Mouse (Mus musculus) liver, embryonic 12.5 days (tissue): ENCODE results near the gene Ptprn. TPM values are rescaled to one million over a fixed set of nuclear protein-coding genes. Genes with fewer than 3 reads are reported as not detected.

ENCODE experiments used
- ATAC-seq: fragments of 200-750 bp; cut with Nextera tagmentation; 2 replicates; pipeline ENCODE4 v1.8.0; 2017; ENCODE audit warnings: moderate number of reproducible peaks, mild to moderate bottlenecking, moderate library complexity
- H3K27ac ChIP-seq: fragments of 300-500 bp; sonication (generic); 2 replicates; pipeline ENCODE4 v1.5.1; 2016; ENCODE audit warnings: mild to moderate bottlenecking
- H3K27me3 ChIP-seq: fragments of 300-500 bp; sonication (generic); replicated peaks from 2 replicates; pipeline ENCODE4 v1.6.1; 2016; ENCODE audit warnings: mild to moderate bottlenecking, moderate library complexity
- H3K36me3 ChIP-seq: fragments of 300-500 bp; sonication (generic); 2 replicates; pipeline ENCODE4 v1.6.1; 2016; ENCODE audit warnings: mild to moderate bottlenecking, moderate library complexity
- H3K4me1 ChIP-seq: fragments of 300-500 bp; sonication (generic); 2 replicates; pipeline ENCODE4 v1.6.1; 2016
- H3K4me2 ChIP-seq: fragments of 300-500 bp; sonication (generic); 2 replicates; pipeline ENCODE4 v1.6.1; 2016; ENCODE audit warnings: mild to moderate bottlenecking, moderate library complexity
- H3K4me3 ChIP-seq: fragments of 300-500 bp; sonication (generic); 2 replicates; pipeline ENCODE4 v1.5.1; 2016; ENCODE audit warnings: mild to moderate bottlenecking, moderate library complexity
- H3K9ac ChIP-seq: fragments of 300-500 bp; sonication (generic); 2 replicates; pipeline ENCODE4 v1.6.1; 2016; ENCODE audit warnings: mild to moderate bottlenecking, moderate library complexity
- H3K9me3 ChIP-seq: fragments of 300-500 bp; sonication (generic); replicated peaks from 2 replicates; pipeline ENCODE4 v1.6.1; 2016; ENCODE audit warnings: mild to moderate bottlenecking, moderate library complexity
- WGBS: fragments of 180-500 bp; shearing (Covaris S2); methylation state at CpG from one replicate; pipeline ENCODE4 v1.1.7; 2016; ENCODE audit not compliant: insufficient replicate concordance; 5-methylcytosine and 5-hydroxymethylcytosine counted together
- polyA plus RNA-seq: library from polyadenylated mRNA; unstranded; fragments of >200 nt; fragmentation: Nextera tagmentation; extraction: Ambion mirVana; gene quantifications from 2 replicates; pipeline ENCODE4 v1.2.1, GENCODE M21; 2016

Gene Ptprn
- polyA plus RNA-seq, result 0.79 and 0.82 TPM in 2 replicates

DNA sequence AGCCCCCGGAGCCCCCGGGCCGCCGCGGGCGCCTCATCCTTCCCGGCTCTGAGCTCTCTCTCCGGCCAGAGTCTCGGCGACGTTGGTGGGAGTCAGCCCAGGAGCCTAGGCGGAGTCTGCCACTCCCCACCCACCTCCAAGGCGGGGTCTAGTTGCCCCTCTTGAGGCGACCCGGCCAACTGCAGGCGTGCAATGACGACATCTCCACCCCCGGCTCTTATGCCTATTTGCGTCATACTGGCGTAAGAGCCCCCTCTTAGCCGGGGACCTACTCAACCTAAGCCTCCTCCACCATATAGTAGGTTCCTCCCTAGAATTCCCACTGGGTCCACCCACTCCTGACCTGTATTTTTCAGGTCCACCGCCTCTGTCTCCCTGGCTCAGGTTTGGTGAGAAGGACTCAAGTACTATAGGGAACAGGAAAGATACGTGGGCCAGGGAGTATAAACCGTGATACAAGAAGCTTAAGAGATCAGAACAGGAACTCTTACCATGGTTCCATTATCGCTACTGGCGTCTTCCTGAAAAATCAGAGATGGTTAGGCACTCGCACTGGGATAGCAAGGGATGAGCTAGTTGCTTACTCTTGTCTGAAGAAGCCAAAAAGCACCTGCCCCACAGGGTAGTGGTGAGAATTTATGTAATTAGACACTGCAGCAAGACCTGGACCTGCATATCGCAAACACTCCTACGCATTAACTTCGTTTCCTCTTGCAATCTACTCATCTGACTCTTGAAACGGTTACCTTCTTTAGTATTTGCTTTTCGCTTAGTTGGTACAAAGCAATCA, at the start of gene Ptprn:
Gene Ptprn, minus strand, starts transcription at position 412 of the 790 bp plus-strand sequence.
- ATAC-seq, result no peak
- Histone ChIP-seq H3K9ac (no peak within 1 kb of the TSS), H3K9me3 (no peaks in the 10 kb centered on the region), H3K36me3 (no peaks in the 10 kb centered on the region), H3K4me1 (0 out of 2 replicates have a peak, but pooled peaks cover 3% of the 10 kb centered on the region), H3K4me3 (peak within 1 kb of the TSS; percentile 13; the same call in 1 of the 2 replicates), H3K27me3 (peaks cover 76% of the 10 kb centered on the region), H3K4me2 (peak within 1 kb of the TSS; percentile 33), H3K27ac (no peak within 1 kb of the TSS)
- WGBS, result 11% methylated on average over 32 of the region's 32 CpGs

DNA sequence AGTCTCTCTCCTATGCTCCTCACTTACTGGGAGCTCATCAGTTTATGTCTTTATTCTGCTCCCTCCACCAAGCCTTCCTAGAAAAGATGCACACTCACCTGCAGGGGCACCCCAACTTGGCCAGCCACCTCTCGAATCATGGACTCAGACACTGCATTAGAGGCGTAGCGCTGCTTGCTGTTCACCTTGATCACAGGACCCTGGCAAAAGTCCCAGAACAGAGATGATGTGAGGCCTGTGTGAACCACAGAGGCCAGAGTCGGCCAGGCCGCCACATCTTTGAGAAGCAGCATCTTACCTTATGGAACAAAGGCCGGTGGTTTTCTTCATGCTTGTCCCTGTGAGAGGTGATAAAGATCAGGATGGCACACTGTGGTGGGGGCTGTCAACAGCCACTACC, 47.4 kb upstream of the Ptprn start:
- H3K4me1 ChIP-seq, result peaks cover 28% of the 10 kb centered on the region
- no peak for ATAC-seq
- peaks cover 78% of the 10 kb centered on the region for H3K36me3 ChIP-seq
- H3K9me3 ChIP-seq, result no peaks in the 10 kb centered on the region
- no peak overlapping the region for H3K27ac ChIP-seq
- no peaks in the 10 kb centered on the region for H3K27me3 ChIP-seq
- no peak overlapping the region for H3K4me2 ChIP-seq
- H3K4me3 ChIP-seq, result no peak overlapping the region
- WGBS, result 81% methylated on average over 6 of the region's 6 CpGs
- no peak overlapping the region for H3K9ac ChIP-seq

DNA sequence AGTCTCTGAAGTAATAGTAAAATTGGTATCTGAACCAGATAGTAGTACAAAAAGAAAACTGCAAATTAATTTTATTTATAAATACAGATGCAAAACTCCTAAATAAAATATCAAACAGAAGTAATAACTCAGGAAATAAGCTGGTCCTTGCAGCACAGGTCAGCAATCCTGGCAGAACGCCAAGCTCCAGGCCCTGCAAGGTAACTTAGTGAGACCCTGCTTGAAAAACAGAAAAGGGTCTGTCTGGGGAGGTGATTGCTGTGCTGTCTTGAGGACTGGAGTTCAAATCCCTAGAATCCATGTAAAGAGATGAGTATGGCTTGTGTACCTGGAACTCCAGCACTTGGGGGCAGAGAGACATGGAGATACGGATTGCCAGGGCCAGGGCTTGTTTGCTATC, 40.4 kb upstream of the Ptprn start:
- no peaks in the 10 kb centered on the region for H3K4me1 ChIP-seq
- 50% methylated on average over 2 of the region's 2 CpGs for WGBS
- no peak overlapping the region for H3K27ac ChIP-seq
- H3K27me3 ChIP-seq, result no peaks in the 10 kb centered on the region
- no peak for ATAC-seq
- no peak overlapping the region for H3K4me2 ChIP-seq
- no peak overlapping the region for H3K4me3 ChIP-seq
- no peak overlapping the region for H3K9ac ChIP-seq
- no peaks in the 10 kb centered on the region for H3K9me3 ChIP-seq
- peaks cover 23% of the 10 kb centered on the region for H3K36me3 ChIP-seq

DNA sequence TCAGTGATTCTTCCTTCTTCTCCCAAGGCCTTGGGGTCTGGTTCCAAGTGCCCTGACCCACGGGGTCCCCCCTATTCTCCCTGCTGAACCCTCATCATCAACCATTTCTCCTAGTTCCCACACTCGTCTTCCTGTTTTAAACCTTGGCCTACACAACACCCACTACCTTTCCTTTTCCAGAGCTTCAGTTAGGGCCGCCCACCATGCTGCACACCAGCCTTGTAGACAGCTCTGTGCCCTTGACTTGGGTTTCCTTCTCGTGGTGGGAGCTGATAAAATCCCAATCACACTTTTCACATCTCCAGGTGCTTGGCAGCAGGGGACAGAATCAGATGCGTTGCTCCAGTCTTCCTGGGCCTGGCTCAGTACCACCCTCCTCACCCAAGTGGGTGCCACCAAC, 30.0 kb upstream of the Ptprn start:
- H3K27me3 ChIP-seq, result peaks cover 15% of the 10 kb centered on the region; the same call in 1 of the 2 replicates
- H3K27ac ChIP-seq, result no peak overlapping the region
- H3K9ac ChIP-seq, result no peak overlapping the region
- H3K4me1 ChIP-seq, result no peaks in the 10 kb centered on the region
- ATAC-seq, result no peak
- H3K9me3 ChIP-seq, result no peaks in the 10 kb centered on the region
- no peak overlapping the region for H3K4me2 ChIP-seq
- whole genome bisulfite sequencing, result 42% methylated on average over 5 of the region's 5 CpGs
- H3K36me3 ChIP-seq, result no peaks in the 10 kb centered on the region
- no peak overlapping the region for H3K4me3 ChIP-seq

DNA sequence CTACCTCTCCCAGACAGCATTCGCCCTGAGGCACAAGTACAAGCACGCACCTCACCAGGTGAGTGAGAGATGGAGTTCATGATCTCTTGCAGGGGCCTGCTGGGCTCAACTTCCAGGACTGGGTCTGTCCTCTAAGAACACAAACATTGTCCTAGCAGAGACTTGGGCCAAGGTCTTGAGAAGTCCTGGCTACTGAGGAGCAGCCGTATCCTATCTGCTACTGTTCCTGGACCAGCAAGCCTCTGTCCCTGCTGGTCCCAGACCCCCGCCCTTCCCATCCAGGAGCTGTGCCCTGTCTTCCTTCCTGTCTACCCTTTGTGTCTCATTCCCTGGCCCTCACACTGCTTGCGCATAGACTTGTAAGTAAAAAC, 29.0 kb upstream of the Ptprn start:
- Histone ChIP-seq H3K4me3 (no peak overlapping the region), H3K4me1 (no peaks in the 10 kb centered on the region), H3K27ac (no peak overlapping the region), H3K9ac (no peak overlapping the region), H3K36me3 (no peaks in the 10 kb centered on the region), H3K4me2 (no peak overlapping the region), H3K9me3 (no peaks in the 10 kb centered on the region), H3K27me3 (peaks cover 15% of the 10 kb centered on the region; the same call in 1 of the 2 replicates)
- ATAC-seq, result no peak
- 66% methylated on average over 5 of the region's 5 CpGs for WGBS

DNA sequence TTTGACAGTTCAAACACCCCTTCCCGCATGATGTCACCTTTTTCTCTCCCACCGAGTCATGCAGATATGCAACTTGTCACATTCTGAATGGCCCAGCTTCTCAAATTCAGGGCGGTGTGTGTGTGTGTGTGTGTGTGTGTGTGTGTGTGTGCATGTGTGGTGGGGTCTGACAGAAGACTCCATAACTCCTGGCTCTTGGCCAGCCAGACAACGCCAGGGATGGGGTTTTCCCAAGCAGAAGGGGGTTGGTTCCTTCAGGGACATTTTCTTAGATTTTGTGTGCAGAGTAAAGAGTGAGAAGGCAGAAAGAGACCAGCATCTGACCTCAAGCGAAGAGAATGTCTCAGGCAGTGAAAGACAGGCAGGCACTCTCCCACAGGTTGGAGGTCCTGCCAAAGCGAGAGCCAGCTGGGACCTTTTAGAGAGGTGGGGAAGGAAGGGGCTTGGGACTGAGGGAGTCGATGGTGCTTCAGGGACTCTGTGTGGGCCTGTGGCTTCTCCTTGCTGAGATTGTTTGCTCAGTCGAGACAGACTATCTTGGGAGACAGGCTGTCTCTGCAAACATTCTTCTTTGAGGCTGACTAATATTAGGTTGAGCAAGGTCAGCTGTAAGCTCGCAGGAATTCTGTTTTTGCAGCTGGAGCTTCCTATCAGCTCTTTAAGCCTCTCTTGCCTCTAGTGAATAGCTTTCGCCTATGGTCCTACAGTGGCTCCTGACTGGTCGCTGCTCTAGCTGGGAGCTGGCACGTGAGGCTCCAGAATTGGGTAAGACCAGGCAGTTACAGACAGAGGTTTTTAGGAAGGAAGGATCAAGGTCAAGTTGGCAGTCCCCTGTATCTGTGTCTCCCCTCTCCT, 28.4 kb upstream of the Ptprn start:
- H3K27me3 ChIP-seq, result peaks cover 15% of the 10 kb centered on the region; the same call in 1 of the 2 replicates
- H3K4me1 ChIP-seq, result no peaks in the 10 kb centered on the region
- no peak overlapping the region for H3K4me2 ChIP-seq
- H3K27ac ChIP-seq, result 0 out of 2 replicates have a peak overlapping the region, but pooled peaks have one; percentile 17
- no peak overlapping the region for H3K4me3 ChIP-seq
- no peak for ATAC-seq
- H3K9me3 ChIP-seq, result no peaks in the 10 kb centered on the region
- no peak overlapping the region for H3K9ac ChIP-seq
- H3K36me3 ChIP-seq, result no peaks in the 10 kb centered on the region
- 36% methylated on average over 12 of the region's 12 CpGs for WGBS

DNA sequence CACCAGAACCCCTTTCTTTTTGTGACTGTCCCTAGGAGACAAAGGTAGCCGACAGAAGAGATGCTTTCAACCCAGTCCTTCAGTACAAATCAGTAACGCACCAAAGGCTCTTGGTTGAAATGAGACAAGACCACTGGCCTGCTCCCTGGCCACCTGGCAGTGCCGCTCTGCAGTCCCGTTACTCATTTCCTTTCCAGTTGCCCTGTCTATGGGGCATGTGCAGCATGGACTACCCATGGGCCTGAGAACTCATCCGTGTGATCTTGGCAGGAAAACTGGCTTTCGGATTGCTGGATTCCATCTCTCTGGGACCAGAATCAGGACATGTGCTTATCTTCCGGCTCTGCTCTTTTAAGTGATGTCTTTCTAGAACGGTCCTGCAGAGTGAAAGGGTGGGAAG, 27.0 kb upstream of the Ptprn start:
- no peak for ATAC-seq
- H3K4me1 ChIP-seq, result no peaks in the 10 kb centered on the region
- 69% methylated on average over 8 of the region's 8 CpGs for WGBS

DNA sequence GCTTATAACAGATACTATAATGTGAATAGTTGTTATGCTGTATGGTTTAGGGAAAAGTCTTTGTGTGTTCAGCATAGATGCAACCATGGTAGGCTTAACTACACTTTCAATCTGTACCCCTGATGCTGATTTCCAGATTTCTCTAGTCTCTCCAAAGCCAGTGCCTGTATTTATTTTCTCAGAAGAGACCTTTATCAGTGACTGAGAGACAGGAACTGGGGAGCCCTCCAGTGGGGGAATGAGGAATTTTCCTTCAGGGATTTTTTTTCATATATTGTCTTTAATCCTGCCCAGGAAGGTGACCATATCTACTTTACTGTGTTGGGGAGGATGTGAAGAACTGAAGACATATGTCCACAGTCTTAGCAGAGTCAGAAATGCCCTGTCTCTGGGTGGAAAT, 26.3 kb upstream of the Ptprn start:
- H3K4me2 ChIP-seq, result no peak overlapping the region
- no peaks in the 10 kb centered on the region for H3K9me3 ChIP-seq
- no peaks in the 10 kb centered on the region for H3K36me3 ChIP-seq
- no peaks in the 10 kb centered on the region for H3K4me1 ChIP-seq
- no peak for ATAC-seq
- H3K27me3 ChIP-seq, result peaks cover 13% of the 10 kb centered on the region; the same call in 1 of the 2 replicates
- no peak overlapping the region for H3K4me3 ChIP-seq
- H3K27ac ChIP-seq, result no peak overlapping the region
- no peak overlapping the region for H3K9ac ChIP-seq

More for the DNA sequence above, 27.0 kb upstream of the Ptprn start:
- Histone ChIP-seq H3K27me3 (peaks cover 19% of the 10 kb centered on the region; the same call in 1 of the 2 replicates), H3K4me2 (no peak overlapping the region), H3K9me3 (no peaks in the 10 kb centered on the region), H3K9ac (no peak overlapping the region), H3K36me3 (no peaks in the 10 kb centered on the region), H3K27ac (no peak overlapping the region), H3K4me3 (no peak overlapping the region)

- Histone ChIP-seq H3K9ac (no peak overlapping the region), H3K4me3 (no peak overlapping the region), H3K9me3 (no peaks in the 10 kb centered on the region), H3K27ac (no peak overlapping the region), H3K4me1 (no peaks in the 10 kb centered on the region), H3K4me2 (no peak overlapping the region), H3K36me3 (no peaks in the 10 kb centered on the region), H3K27me3 (peaks cover 13% of the 10 kb centered on the region; the same call in 1 of the 2 replicates)
- 53% methylated on average over 8 of the region's 8 CpGs for WGBS
- ATAC-seq, result no peak
These were observed 25.7 kb upstream of the Ptprn start for GRCm38 (mm10) chr1:75289888-75290431.

DNA sequence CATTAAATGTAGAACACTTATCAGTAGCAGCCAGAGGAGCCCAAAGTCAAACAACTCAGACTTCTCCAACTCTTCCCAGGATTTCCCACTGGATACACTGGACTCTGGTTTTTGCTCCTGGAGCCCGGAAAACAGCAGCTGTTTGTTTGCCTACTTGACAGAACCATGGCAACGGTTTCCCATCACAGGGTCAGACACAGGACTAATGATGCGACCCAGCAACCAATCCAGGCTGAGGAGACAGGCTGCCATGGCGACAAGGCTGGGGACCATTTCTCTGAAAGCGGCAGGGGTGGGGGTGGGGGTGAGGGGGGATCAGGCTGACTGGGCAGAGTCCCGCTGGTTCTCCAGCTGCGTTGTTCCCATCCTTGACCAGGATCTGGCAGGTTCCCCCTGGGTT, 25.1 kb upstream of the Ptprn start:
- no peak overlapping the region for H3K4me2 ChIP-seq
- no peaks in the 10 kb centered on the region for H3K36me3 ChIP-seq
- no peak overlapping the region for H3K27ac ChIP-seq
- WGBS, result 30% methylated on average over 7 of the region's 7 CpGs
- no peaks in the 10 kb centered on the region for H3K4me1 ChIP-seq
- no peaks in the 10 kb centered on the region for H3K9me3 ChIP-seq
- ATAC-seq, result no peak
- H3K4me3 ChIP-seq, result no peak overlapping the region
- H3K9ac ChIP-seq, result no peak overlapping the region
- H3K27me3 ChIP-seq, result peaks cover 13% of the 10 kb centered on the region; the same call in 1 of the 2 replicates

DNA sequence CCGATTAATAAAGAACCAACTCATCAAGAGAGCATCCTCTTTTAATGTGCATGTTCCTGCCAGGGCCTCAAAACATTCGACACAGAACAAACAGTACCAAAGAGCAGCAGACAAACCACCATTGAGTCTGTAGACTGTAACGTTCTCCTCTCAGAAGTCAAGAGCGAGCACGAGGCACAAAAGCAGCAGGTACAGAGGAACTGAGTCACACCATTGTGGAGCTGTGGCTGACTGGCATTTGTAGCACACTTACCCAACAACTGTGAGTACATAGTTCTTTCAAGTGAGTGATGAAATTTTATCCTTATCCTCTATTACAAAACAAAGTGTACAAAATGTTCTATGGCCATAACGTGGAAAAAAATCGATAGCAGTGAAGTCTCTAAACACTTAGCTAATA, 20.6 kb upstream of the Ptprn start:
- 0 out of 2 replicates have a peak, but pooled peaks cover 4% of the 10 kb centered on the region for H3K27me3 ChIP-seq
- no peaks in the 10 kb centered on the region for H3K4me1 ChIP-seq
- no peak overlapping the region for H3K27ac ChIP-seq
- 0 out of 2 replicates have a peak, but pooled peaks cover 3% of the 10 kb centered on the region for H3K9me3 ChIP-seq
- H3K9ac ChIP-seq, result no peak overlapping the region
- H3K36me3 ChIP-seq, result no peaks in the 10 kb centered on the region
- WGBS, result 68% methylated on average over 7 of the region's 7 CpGs
- H3K4me3 ChIP-seq, result no peak overlapping the region
- no peak overlapping the region for H3K4me2 ChIP-seq
- no peak for ATAC-seq

- H3K36me3 ChIP-seq, result no peaks in the 10 kb centered on the region
- no peaks in the 10 kb centered on the region for H3K4me1 ChIP-seq
- 0 out of 2 replicates have a peak, but pooled peaks cover 3% of the 10 kb centered on the region for H3K9me3 ChIP-seq
- H3K9ac ChIP-seq, result no peak overlapping the region
- no peak overlapping the region for H3K27ac ChIP-seq
- H3K27me3 ChIP-seq, result peaks cover 13% of the 10 kb centered on the region
- WGBS, result 67% methylated on average over 5 of the region's 5 CpGs
- no peak overlapping the region for H3K4me2 ChIP-seq
- no peak for ATAC-seq
- H3K4me3 ChIP-seq, result no peak overlapping the region
These were observed 18.7 kb upstream of the Ptprn start for GRCm38 (mm10) chr1:75283017-75283416.
